In genomic region chr7:98186637-98187036, GRCm38 (mm10) we compare ENCODE assay signal across 15 mouse cellular contexts. TPM values are rescaled to one million over a fixed set of nuclear protein-coding genes. Genes with fewer than 3 reads are reported as not detected.
DNase-seq lines count a peak whose midpoint lies in the region; ATAC-seq lines count a peak whose summit lies in the region.
"Had no signal": no experiment of that assay in that cellular context is flagged by ENCODE, and none has a peak within 500 bp of the region (broad histone marks: within the 10 kb centered on the region; RNA-seq: fewer than 3 reads in every experiment).

No protein-coding gene starts in this region.

- peaks cover 32% of the 10 kb centered on the region for H3K4me1 ChIP-seq in hindbrain, embryonic 10.5 days (replicated peaks)
- H3K4me1 ChIP-seq in midbrain, embryonic 15.5 days: 0 out of 2 replicates have a peak, but pooled peaks cover 3% of the 10 kb centered on the region

- H3K36me3 ChIP-seq in hindbrain, embryonic 10.5 days: no peaks in the 10 kb centered on the region
- H3K36me3 ChIP-seq in midbrain, embryonic 15.5 days (replicated peaks): no peaks in the 10 kb centered on the region
- H3K36me3 ChIP-seq: liver, embryonic 12.5 days had no signal

- peaks cover 49% of the 10 kb centered on the region for H3K27me3 ChIP-seq in hindbrain, embryonic 10.5 days (ENCODE audit: insufficient read depth, poor library complexity, severe bottlenecking)
- peaks cover 16% of the 10 kb centered on the region for H3K27me3 ChIP-seq in midbrain, embryonic 15.5 days (replicated peaks)

- H3K4me3 ChIP-seq in hindbrain, embryonic 10.5 days: no peak overlapping the region
- no peak overlapping the region for H3K4me3 ChIP-seq in midbrain, embryonic 15.5 days
- H3K4me3 ChIP-seq: liver, embryonic 12.5 days had no signal

- peak; percentile 74 for DNase-seq in layer of hippocampus, adult 9-11 months
- DNase-seq in layer of hippocampus, postnatal 36 days: no peak
- DNase-seq in brain, embryonic 18.5 days (ENCODE audit: low read depth, low spot score): peak; percentile 34
- DNase-seq in hindbrain, embryonic 10.5 days (ENCODE audit: low spot score): peak; percentile 60
- no peak for DNase-seq in heart, postnatal 36 days
- no peak for DNase-seq in urinary bladder, postnatal 10 days (ENCODE audit: low spot score)
- DNase-seq in liver: no peak
- DNase-seq: heart, adult 18-20 months; kidney, adult 8-10 months; lung, postnatal 4 days had no signal

- no peaks in the 10 kb centered on the region for H3K9me3 ChIP-seq in hindbrain, embryonic 10.5 days
- H3K9me3 ChIP-seq in midbrain, embryonic 15.5 days: no peaks in the 10 kb centered on the region
- H3K9me3 ChIP-seq: liver, embryonic 12.5 days had no signal

- no peak overlapping the region for H3K9ac ChIP-seq in midbrain, embryonic 15.5 days
- H3K9ac ChIP-seq: liver, embryonic 12.5 days had no signal

- WGBS in hindbrain, embryonic 10.5 days: 47% methylated on average over 8 of the region's 8 CpGs
- 26% methylated on average over 8 of the region's 8 CpGs for WGBS in midbrain, embryonic 15.5 days

- peak; percentile 82 for ATAC-seq in midbrain, embryonic 15.5 days (replicated peaks)
- ATAC-seq: liver, embryonic 12.5 days had no signal

- peak overlapping the region; percentile 50; the same call in 1 of the 2 replicates for H3K27ac ChIP-seq in hindbrain, embryonic 10.5 days
- H3K27ac ChIP-seq in midbrain, embryonic 15.5 days: peak overlapping the region; percentile 34; the same call in 1 of the 2 replicates
- H3K27ac ChIP-seq: liver, embryonic 12.5 days; stomach, postnatal 0 days had no signal

- H3K4me2 ChIP-seq in midbrain, embryonic 15.5 days: no peak overlapping the region
- H3K4me2 ChIP-seq: liver, embryonic 12.5 days had no signal

- intact Hi-C loops in heart, postnatal 36 days (cut with DNase I): no loop called here

RNA-seq across cellular contexts. Expression of gene Capn5, which starts 8.6 kb away (rescaled TPM):
- total RNA-seq in layer of hippocampus, postnatal 36 days (2021): 10 to 100 TPM; 48.6 to 48.8 TPM
- 5.6 and 9.9 TPM in 2 replicates for polyA plus RNA-seq in hindbrain, embryonic 10.5 days (2016; fragmentation: Nextera tagmentation; extraction: Ambion mirVana)
- polyA plus RNA-seq in midbrain, embryonic 15.5 days (2015; fragmentation: Nextera tagmentation; extraction: Ambion mirVana): 18.5 and 19.0 TPM in 2 replicates
- 1 to 10 TPM; 2.4 to 2.6 TPM for total RNA-seq in heart, postnatal 36 days (2021)

RNA-seq across cellular contexts. Expression of gene B3gnt6, which starts 12.6 kb away (rescaled TPM):
- total RNA-seq in layer of hippocampus, postnatal 36 days (2021): under 1 TPM; 0.25 to 0.42 TPM
- 0.10 TPM in 1 of 2 replicates, not detected in the other for polyA plus RNA-seq in hindbrain, embryonic 10.5 days (2016; fragmentation: Nextera tagmentation; extraction: Ambion mirVana)
- polyA plus RNA-seq in midbrain, embryonic 15.5 days (2015; fragmentation: Nextera tagmentation; extraction: Ambion mirVana): 0.15 and 0.41 TPM in 2 replicates
- total RNA-seq in heart, postnatal 36 days (2021): not detected
- total RNA-seq: heart, adult 18-20 months; heart, postnatal 25 days; layer of hippocampus, postnatal 25 days had no signal
- polyA plus RNA-seq: liver, embryonic 12.5 days had no signal

RNA-seq across cellular contexts. Expression of gene Omp, which starts 41.3 kb away (rescaled TPM):
- total RNA-seq in layer of hippocampus, postnatal 36 days (2021): 1 to 10 TPM; 1.1 to 1.2 TPM
- polyA plus RNA-seq in hindbrain, embryonic 10.5 days (2016; fragmentation: Nextera tagmentation; extraction: Ambion mirVana): 0.07 and 0.13 TPM in 2 replicates
- 0.33 and 0.37 TPM in 2 replicates for polyA plus RNA-seq in midbrain, embryonic 15.5 days (2015; fragmentation: Nextera tagmentation; extraction: Ambion mirVana)
- under 1 TPM in 1 of 2 experiments, not detected in 1; 0.11 TPM for total RNA-seq in heart, postnatal 36 days (2021)
- total RNA-seq: heart, adult 18-20 months had no signal

Comparison
In these comparisons a context has a peak if more than half of its experiments do, and no peak if none do; other contexts are left out.
1. DNase-seq: peak in layer of hippocampus, adult 9-11 months (single experiment), brain, embryonic 18.5 days (single experiment) and hindbrain, embryonic 10.5 days (single experiment); none in layer of hippocampus, postnatal 36 days (0 of 2), heart, postnatal 36 days (0 of 2), urinary bladder, postnatal 10 days (single experiment) and liver (single experiment).
2. RNA of gene Capn5, which starts 8.6 kb away (total RNA-seq): 48.6 to 48.8 TPM in layer of hippocampus, postnatal 36 days; 2.4 to 2.6 TPM in heart, postnatal 36 days; every median in the first group is over 10 times any median in the second.